Mouse (Mus musculus): ENCODE data around the gene Ptpn14.

Gene Ptpn14

GRCm38 (mm10) chr1:189715915-189716797 lies 11.9 kb upstream of the Ptpn14 start:
- in situ Hi-C loops (cut with MboI, MseI): no loop called here

DNA sequence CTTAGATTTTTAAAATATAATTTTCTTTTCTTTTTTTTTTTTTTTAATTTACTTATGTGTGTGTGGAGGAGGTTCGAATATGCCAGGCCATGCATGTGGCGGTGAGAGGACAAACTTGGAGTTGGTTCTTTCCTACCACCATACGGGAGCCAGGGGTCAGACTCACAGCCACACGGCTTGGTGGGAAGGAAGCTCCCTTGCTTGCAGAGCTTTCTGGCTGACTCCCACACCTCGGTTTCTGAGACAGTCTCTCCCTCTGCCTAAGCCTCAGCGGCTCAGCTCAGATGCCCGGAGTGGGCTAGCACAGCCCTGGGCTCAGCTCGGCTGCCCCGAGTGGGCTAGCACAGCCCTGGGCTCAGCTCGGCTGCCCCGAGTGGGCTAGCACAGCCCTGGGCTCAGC lies 10.5 kb upstream of the Ptpn14 start:
- in situ Hi-C loops (cut with MboI, MseI): no loop called here

DNA sequence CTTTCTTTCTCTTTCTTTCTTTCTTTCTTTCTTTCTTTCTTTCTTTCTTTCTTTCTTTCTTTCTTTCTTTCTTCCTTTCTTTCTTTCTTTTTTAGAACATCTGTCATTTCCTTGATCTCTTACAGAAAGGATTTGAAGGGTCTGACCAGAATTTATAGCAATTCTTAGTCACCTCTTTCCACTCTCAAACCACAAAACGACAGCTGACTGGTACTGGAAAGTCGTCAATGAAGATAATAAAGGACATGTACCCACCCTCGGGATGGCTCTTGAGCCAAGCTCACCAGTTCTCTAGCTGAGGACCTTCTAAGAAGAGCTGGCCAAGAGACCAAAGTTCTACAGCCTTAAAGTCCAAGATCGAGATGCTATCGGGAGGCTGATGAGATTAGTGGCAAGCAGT lies 9.5 kb upstream of the Ptpn14 start:
- in situ Hi-C loops (cut with MboI, MseI): no loop called here

- in situ Hi-C loops (cut with MboI, MseI): loop anchor here in 1 of 2 experiments (5.0 kb wide), 1 partner anchor 81 kb away; no protein-coding TSS in a partner anchor
Observed at GRCm38 (mm10) chr1:189726121-189726520, 1.9 kb upstream of the Ptpn14 start.

DNA sequence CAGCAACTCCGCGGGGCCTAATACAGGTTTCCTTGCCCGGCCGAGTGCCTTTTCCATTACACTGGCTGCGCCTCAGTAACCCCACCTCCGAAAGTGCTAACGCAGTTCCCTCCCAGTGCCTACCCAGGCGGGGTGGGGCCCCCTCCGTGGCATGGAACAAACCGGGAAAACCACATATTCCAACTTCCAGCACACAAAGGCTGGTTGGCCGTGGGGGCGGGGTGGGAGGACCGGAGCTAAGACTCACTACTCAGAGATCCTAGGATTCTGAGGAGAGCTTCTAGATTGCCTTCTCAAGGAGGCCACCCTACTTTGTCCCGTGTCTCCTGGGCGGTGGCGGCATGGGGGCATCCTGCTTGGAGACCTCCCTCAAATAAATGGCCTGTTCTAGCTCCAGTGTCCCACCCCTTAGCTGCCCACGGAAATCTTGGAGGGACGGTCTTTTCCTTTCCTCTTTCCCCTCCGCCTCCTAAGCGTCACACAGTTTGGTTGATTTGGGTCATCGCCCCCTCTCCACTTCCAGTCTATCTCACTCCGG lies 653 bp upstream of the Ptpn14 start:
- in situ Hi-C loops (cut with MboI, MseI): loop anchor here in 1 of 2 experiments (5.0 kb wide), 1 partner anchor 80 kb away; no protein-coding TSS in a partner anchor

GRCm38 (mm10) chr1:189728784-189729115 lies 682 bp downstream of the Ptpn14 start:
- in situ Hi-C loops (cut with MboI, MseI): loop anchor here in 1 of 2 experiments (5.0 kb wide), 1 partner anchor 79 kb away; no protein-coding TSS in a partner anchor

GRCm38 (mm10) chr1:189729141-189729815 lies 1.2 kb downstream of the Ptpn14 start:
- in situ Hi-C loops (cut with MboI, MseI): loop anchor here in 1 of 2 experiments (5.0 kb wide), 1 partner anchor 78 kb away; no protein-coding TSS in a partner anchor

DNA sequence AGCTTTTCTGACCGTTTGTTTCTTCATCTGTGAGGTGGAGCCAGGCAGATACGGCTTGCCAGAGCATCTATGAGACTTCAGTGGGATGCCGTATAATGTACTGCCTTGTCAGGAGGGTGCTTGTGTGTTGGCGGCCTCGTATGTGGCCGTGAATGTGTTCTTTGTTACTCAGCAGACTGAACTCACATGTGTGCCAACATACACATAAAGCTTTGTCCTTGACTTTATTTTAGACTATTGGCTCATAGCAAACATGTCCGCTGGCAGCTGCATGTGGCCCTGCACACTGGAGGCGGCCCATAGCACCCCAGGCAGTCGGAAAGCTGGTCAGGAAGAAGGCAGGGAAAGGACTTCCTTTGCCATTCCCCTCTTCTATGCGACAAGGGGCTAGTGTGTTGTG lies 3.6 kb downstream of the Ptpn14 start:
- in situ Hi-C loops (cut with MboI, MseI): no loop called here

- in situ Hi-C loops (cut with MboI, MseI): no loop called here
Observed at GRCm38 (mm10) chr1:189732156-189732555, 4.1 kb downstream of the Ptpn14 start.

DNA sequence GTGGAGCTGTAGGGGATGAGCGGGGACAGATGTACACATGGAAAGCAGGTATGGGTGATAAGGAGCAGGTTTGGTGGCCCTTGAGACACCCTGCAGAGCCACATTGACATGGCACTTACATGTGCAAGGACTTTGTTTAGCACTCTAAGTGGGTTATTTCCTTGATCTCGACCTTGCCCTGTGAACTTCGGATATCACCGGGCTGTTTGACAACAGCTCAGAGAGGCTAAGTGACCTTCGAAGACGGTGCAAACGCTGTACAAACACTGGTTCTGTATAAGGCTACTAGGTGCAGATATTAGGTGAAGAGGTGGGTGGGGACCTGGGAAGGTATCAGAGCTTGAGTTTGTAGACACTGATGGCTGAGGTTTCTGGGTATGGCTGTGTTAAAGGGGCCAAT lies 12.0 kb downstream of the Ptpn14 start:
- in situ Hi-C loops (cut with MboI, MseI): no loop called here

DNA sequence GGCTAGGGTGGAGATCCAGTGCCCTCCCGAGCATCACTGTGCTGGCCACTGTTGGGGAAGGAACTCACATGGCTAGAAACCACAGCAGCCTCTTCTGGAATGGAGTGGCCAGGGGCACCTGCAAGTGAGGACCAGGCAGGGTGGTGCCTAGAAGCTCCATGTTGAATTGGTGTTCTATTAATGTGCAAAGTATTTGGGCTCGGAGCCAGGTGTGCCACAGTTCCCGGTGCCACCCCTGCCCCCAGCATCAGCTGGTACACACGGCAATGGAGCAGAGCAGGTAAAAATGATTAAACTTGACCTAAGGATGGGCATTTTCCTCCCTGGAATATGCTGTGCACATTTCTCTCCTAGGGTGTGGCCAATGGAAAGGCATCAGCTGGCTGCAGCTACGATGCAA lies 14.0 kb downstream of the Ptpn14 start:
- in situ Hi-C loops (cut with MboI, MseI): no loop called here

- in situ Hi-C loops (cut with MboI, MseI): no loop called here
Observed at GRCm38 (mm10) chr1:189743136-189743535, 15.1 kb downstream of the Ptpn14 start.

DNA sequence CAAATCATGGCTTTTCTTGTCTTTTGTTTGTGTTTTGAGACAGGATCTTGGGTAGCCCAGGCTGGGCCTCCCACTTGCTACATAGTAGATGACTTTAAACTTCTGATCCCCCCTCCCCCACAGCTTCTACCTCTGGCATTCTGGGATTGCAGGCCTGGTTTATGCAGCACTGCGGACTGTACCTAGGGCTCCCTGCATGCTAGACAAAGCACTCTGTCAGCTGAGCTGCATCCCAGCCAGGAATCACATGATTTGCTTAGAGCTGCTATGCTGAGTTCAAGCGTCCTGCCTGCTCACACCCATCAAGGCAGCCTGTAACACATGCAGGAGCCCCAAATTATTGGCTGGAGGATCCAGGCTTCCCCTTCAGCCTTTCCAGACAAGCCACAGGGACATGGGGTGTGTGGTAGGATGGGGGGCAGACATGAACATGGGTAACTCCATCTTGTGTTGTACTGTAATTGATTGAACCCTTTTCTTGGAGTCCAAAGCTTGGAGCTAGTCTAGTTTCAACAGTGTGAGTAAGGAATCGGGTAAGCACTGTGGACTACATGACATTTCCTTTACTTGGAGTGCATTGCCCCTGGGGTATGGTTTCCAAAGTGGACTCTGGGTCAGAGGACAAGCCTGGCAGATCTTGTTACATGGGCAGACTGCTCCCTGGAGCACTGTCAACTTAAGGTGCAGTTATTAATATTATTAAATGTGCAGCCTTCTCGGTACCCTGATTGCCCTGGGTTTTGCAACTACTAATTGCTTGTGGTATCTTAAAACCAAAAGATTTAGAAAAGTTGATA lies 17.0 kb downstream of the Ptpn14 start:
- in situ Hi-C loops (cut with MboI, MseI): no loop called here

DNA sequence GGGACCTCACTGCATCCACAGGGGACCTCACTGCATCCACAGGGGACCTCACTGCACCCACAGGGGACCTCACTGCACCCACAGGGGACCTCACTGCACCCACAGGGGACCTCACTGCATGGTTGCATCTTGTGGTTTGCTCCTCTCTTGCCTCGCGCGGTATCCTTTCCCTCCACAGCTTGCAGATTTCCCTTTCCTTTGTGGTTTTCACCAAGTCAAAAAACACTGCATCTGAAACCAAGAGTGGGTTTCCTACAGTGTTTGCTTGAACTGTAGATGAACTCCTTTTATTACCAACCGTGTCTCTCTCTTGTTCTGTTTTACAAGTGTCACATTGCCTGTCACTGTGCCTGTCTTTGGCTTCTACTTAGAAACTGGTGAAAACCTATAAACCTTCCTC lies 18.5 kb downstream of the Ptpn14 start:
- in situ Hi-C loops (cut with MboI, MseI): no loop called here

DNA sequence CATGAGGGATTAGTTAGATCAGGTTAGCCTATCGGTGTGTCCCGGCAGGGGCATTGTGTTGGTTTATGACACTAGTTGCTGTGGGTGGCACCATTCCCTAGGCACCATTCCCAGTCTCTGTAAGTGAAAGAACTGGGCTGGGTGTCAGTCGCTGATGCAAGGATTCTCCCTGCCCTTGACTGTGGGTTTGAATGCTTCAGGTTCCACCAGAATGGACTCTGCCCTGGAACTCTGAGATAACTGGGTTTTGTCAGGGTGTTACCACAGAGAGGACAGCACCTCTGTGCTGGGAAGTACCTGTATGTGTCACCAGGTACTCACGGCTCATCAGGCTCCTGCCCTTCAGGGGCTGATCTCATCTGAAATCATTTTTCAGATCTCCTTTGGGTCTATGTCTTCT lies 21.7 kb downstream of the Ptpn14 start:
- in situ Hi-C loops (cut with MboI, MseI): no loop called here

GRCm38 (mm10) chr1:189750233-189750632 lies 22.2 kb downstream of the Ptpn14 start:
- in situ Hi-C loops (cut with MboI, MseI): no loop called here

DNA sequence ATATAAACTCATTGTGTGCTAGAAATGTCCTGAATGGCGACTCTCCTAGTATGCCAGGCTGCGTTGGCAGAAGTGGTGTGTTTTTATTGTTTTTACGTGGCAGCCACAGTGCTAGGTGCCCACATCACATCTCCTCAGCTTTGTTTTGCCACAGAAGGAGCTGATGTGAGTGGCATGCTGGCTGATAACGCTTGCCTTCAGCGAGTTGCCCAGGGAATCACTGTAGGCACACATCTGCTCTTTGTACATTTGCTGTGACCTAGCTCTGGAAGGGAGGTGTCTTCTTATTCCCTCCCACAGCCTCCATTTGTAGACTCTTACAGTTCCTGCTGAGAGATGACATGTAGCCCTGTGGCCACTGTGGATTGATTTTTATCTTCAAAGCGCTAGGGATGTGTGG lies 24.2 kb downstream of the Ptpn14 start:
- in situ Hi-C loops (cut with MboI, MseI): no loop called here

DNA sequence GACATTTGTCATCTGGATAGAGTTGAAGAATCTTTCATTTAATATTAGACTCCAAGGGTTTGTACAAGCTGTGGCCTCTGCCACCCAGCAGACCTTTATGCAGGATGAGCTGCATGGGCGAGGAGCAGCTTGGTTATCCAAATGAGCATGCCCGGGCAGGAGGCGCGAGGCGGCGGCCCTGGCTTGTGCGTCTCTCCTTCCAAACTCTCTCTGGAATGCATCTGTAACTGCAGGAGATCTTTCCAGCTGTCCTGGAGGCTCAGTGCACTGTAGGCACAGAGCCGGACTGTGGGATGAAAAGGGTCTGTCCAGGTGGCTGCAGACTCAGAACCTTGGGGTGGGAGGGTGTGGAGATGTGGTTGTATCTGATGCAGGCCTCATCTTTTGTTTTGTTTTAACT lies 27.0 kb downstream of the Ptpn14 start:
- in situ Hi-C loops (cut with MboI, MseI): no loop called here

GRCm38 (mm10) chr1:189756306-189757053 lies 28.4 kb downstream of the Ptpn14 start:
- in situ Hi-C loops (cut with MboI, MseI): no loop called here

DNA sequence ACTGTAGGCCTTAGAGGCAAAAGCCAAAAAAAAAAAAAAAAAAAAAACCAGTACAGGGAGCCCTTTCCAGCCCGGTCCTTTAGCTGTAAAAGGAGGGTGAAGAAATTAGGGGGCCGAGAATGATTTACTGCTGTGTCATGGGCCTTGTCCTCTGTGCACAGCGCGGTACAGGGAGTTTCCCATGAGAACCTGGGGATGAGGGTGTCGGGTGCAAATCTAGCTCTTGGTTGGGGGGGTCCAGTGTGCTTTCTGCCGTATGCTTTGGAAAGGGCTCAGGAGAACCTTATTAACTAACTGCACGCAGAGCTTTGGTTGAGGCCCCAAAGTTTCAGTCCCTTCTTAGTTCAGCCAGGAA lies 29.0 kb downstream of the Ptpn14 start:
- in situ Hi-C loops (cut with MboI, MseI): no loop called here

DNA sequence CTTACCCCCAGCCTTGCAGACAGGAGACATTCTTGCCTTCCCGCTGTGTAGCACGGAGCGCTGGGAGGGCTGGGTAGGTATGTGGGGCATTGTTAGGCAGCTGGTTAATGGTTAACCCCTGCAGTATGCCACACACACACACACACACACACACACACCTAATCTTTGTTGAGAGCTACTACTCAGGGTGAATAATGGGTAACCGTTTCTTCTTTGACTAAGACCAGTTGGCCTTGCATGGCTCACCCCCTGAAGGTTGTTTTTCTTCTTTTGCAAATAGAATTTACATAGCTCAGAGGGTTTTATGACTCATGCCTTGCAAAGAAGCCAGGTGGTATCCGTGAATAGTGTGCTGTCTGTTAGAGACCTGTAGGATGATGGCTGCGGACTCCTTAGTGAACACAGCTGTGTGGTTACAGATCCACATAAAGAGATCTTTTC lies 33.5 kb downstream of the Ptpn14 start:
- in situ Hi-C loops (cut with MboI, MseI): no loop called here

Measured in T-helper 17 cell (primary cell).